Mouse (Mus musculus) limb, embryonic 14.5 days (tissue): Measurements from ENCODE around the gene Slc25a45. TPM values are rescaled to one million over a fixed set of nuclear protein-coding genes. Genes with fewer than 3 reads are reported as not detected.

Experiments
- ATAC-seq: fragments of 200-750 bp; cut with Nextera tagmentation; 2 replicates; pipeline ENCODE4 v1.8.0; 2017; ENCODE audit warnings: low read depth, moderate number of reproducible peaks, moderate TSS enrichment; ENCODE audit not compliant: low FRiP score
- DNase-seq: peaks from one replicate; pipeline ENCODE4 v3.0.0-alpha.2; 2015; ENCODE audit warnings: low spot score
- H3K27ac ChIP-seq: fragments of 300-500 bp; sonication (generic); replicated peaks from 2 replicates; pipeline ENCODE4 v1.5.1; 2014; ENCODE audit warnings: low read depth, mild to moderate bottlenecking, low read length, moderate library complexity, mixed read lengths
- H3K27me3 ChIP-seq: fragments of 300-500 bp; sonication (generic); 2 replicates; pipeline ENCODE4 v1.6.1; 2014; ENCODE audit warnings: low read length, mixed read lengths; ENCODE audit not compliant: control insufficient read depth, insufficient read depth
- H3K36me3 ChIP-seq: fragments of 300-500 bp; sonication (generic); 2 replicates; pipeline ENCODE4 v1.6.1; 2014; ENCODE audit warnings: mild to moderate bottlenecking, low read length, moderate library complexity, mixed read lengths; ENCODE audit not compliant: control insufficient read depth, insufficient read depth
- H3K4me1 ChIP-seq: fragments of 300-500 bp; sonication (generic); 2 replicates; pipeline ENCODE4 v1.6.1; 2014; ENCODE audit warnings: antibody characterized with exemption, low read length, mixed read lengths; ENCODE audit not compliant: control insufficient read depth, insufficient read depth
- H3K4me2 ChIP-seq: fragments of 300-500 bp; sonication (generic); replicated peaks from 2 replicates; pipeline ENCODE4 v1.6.1; 2014; ENCODE audit warnings: low read depth, mild to moderate bottlenecking, low read length, moderate library complexity; ENCODE audit not compliant: severe bottlenecking
- H3K4me3 ChIP-seq: fragments of 300-500 bp; sonication (generic); replicated peaks from 2 replicates; pipeline ENCODE4 v1.5.1; 2014; ENCODE audit warnings: low read length
- H3K9ac ChIP-seq: fragments of 300-500 bp; sonication (generic); 2 replicates; pipeline ENCODE4 v1.6.1; 2014; ENCODE audit warnings: mild to moderate bottlenecking, low read depth, low read length, moderate library complexity; ENCODE audit not compliant: severe bottlenecking
- H3K9me3 ChIP-seq: fragments of 300-500 bp; sonication (generic); 2 replicates; pipeline ENCODE4 v1.6.1; 2016; ENCODE audit warnings: low read length; ENCODE audit not compliant: control insufficient read depth
- POLR2A ChIP-seq: fragments of 200-500 bp; IDR thresholded peaks from 2 replicates; pipeline ENCODE4 v1.8.0; 2012; ENCODE audit warnings: inconsistent platforms, mild to moderate bottlenecking, moderate library complexity, borderline replicate concordance; ENCODE audit not compliant: insufficient read depth, insufficient read length; ENCODE audit errors: extremely low read depth
- WGBS: fragments of 180-500 bp; shearing (Covaris S2); extraction: QIAGEN DNeasy Blood & Tissue Kit; methylation state at CpG from one replicate; pipeline ENCODE4 v1.1.7; 2014; 5-methylcytosine and 5-hydroxymethylcytosine counted together
- polyA plus RNA-seq, 2 experiments: library from polyadenylated mRNA; depleted of rRNA in 1 of 2; stranded (reverse) in 1 of 2; unstranded in 1 of 2; fragments of >200 nt; fragmentation: Nextera tagmentation in 1 of 2; extraction: Ambion mirVana in 1 of 2; gene quantifications; 2 replicates each; pipeline versions ENCODE4 v1.2.1 to v1.2.3; 2012 to 2014

Gene Slc25a45
- polyA plus RNA-seq, 2 experiments: 3.0 to 6.2 TPM

DNA sequence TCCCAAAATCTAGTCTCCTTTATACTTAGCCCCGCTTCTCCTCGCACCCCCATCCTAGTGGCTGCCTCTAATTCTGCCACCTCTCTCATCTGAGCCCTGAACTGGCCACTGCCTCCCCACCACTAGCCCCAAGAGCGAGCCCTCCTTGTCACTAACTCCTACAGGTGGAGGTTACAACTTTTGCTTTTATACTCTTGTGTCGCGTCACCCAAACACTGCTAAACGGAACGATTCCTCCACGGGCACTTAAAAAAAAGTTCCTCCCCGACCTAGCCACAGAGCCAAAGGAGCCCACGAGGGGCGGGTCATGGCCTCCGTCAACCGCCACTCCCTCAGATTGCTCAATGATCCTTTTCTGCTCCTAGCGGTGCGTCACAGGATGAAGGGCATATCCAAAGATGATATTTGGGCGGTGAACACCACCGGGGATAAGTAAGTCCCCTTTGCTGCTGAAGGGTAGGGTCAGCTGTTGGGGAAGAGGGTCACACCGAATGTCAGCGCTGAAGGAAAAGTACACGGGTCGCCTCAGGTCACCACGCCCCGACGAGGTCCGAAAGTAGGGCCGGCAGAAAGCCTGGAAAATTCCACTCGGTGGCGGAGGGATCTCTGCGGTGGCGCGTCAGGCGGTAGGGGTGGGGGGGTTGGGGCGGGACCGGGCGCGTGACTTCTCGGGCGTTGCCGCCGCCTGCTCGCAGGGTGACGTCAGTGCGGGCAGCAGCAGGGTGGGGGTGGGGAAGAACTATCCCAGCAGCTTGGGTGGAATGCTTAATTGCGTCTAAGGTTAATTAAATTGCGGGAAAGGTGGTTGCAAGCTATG is 32.1 kb upstream of the Slc25a45 start:
- peak overlapping the region; percentile 70 for H3K4me2 ChIP-seq
- 5% methylated on average over 45 of the region's 45 CpGs for WGBS
- H3K36me3 ChIP-seq: no peaks in the 10 kb centered on the region
- H3K4me1 ChIP-seq: peaks cover 77% of the 10 kb centered on the region
- peak overlapping the region; percentile 57 for H3K9ac ChIP-seq
- ATAC-seq (peak; percentile 70), DNase-seq (peak; percentile 93)
- peak overlapping the region; percentile 39 for H3K4me3 ChIP-seq
- H3K27ac ChIP-seq: peak overlapping the region; percentile 97
- H3K9me3 ChIP-seq: no peaks in the 10 kb centered on the region
- H3K27me3 ChIP-seq: no peaks in the 10 kb centered on the region
- 0 out of 2 replicates have a peak, but pooled peaks have one; percentile 17 for TF ChIP-seq POLR2A

- H3K36me3 ChIP-seq: peaks cover 2% of the 10 kb centered on the region; the same call in 1 of the 2 replicates
- 4% methylated on average over 7 of the region's 7 CpGs for WGBS
- DNase-seq: peak; percentile 59
- TF ChIP-seq POLR2A: no peak
- H3K4me1 ChIP-seq: peaks cover 77% of the 10 kb centered on the region
- ATAC-seq: peak; percentile 44
- peak overlapping the region; percentile 39 for H3K4me3 ChIP-seq
- peak overlapping the region; percentile 56 for H3K9ac ChIP-seq
- H3K4me2 ChIP-seq: peak overlapping the region; percentile 70
- peak overlapping the region; percentile 97 for H3K27ac ChIP-seq
- no peaks in the 10 kb centered on the region for H3K27me3 ChIP-seq
- no peaks in the 10 kb centered on the region for H3K9me3 ChIP-seq
Observed at GRCm38 (mm10) chr19:5846154-5846553, 31.5 kb upstream of the Slc25a45 start.

DNA sequence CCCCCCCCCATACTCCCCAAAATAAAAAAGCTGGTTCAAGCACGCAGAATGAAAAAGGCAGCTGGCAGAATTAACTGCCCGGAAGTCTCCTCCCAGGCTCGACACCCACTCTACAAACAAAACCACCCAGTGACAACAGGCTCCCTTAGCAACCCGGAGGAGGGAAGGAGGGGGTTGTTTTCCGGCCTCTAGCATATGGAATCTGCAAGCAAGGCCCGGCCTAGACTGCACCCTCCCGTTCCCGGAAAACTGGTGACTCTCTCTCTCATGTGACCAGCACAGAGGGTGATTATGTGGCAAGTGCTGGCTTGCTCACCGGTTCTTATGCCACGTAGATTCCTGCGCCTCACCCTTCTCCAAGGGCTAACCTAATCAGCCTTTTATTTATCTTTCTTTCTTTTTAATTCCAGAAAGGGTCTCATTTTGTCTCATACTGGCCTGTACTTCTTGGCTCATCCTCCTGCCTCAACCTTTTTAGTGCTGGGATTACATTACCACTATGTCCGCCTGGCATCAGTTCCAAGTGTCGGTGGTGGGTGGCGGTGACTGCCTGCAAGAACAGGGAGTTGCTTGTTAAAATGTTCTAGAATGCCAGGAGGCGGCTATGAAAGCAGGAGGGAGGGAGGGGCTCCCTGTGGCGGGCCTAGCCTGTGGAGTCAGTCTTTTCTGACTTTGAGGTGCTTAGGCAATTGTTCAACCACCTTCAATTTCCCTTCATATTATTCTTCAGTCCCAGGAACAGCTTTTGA is 30.9 kb upstream of the Slc25a45 start:
- 3% methylated on average over 16 of the region's 16 CpGs for WGBS
- no peak for TF ChIP-seq POLR2A
- Histone ChIP-seq H3K4me1 (peaks cover 71% of the 10 kb centered on the region), H3K27ac (peak overlapping the region; percentile 97), H3K9ac (peak overlapping the region; percentile 56), H3K27me3 (no peaks in the 10 kb centered on the region), H3K36me3 (peaks cover 7% of the 10 kb centered on the region; the same call in 1 of the 2 replicates), H3K4me3 (peak overlapping the region; percentile 39), H3K9me3 (no peaks in the 10 kb centered on the region), H3K4me2 (peak overlapping the region; percentile 70)
- peak; percentile 92 for DNase-seq
- ATAC-seq: peak; percentile 74

- TF ChIP-seq POLR2A: no peak
- Histone ChIP-seq H3K4me1 (peaks cover 68% of the 10 kb centered on the region), H3K27ac (peak overlapping the region; percentile 97), H3K4me3 (peak overlapping the region; percentile 39), H3K36me3 (peaks cover 12% of the 10 kb centered on the region), H3K9ac (peak overlapping the region; percentile 56), H3K4me2 (peak overlapping the region; percentile 70), H3K27me3 (no peaks in the 10 kb centered on the region), H3K9me3 (no peaks in the 10 kb centered on the region)
- ATAC-seq (no peak), DNase-seq (no peak)
- WGBS: 34% methylated on average over 4 of the region's 4 CpGs
Observed at GRCm38 (mm10) chr19:5847306-5847796, 30.3 kb upstream of the Slc25a45 start.
